Mouse (Mus musculus): ENCODE results near the gene Tcf23.

DNA sequence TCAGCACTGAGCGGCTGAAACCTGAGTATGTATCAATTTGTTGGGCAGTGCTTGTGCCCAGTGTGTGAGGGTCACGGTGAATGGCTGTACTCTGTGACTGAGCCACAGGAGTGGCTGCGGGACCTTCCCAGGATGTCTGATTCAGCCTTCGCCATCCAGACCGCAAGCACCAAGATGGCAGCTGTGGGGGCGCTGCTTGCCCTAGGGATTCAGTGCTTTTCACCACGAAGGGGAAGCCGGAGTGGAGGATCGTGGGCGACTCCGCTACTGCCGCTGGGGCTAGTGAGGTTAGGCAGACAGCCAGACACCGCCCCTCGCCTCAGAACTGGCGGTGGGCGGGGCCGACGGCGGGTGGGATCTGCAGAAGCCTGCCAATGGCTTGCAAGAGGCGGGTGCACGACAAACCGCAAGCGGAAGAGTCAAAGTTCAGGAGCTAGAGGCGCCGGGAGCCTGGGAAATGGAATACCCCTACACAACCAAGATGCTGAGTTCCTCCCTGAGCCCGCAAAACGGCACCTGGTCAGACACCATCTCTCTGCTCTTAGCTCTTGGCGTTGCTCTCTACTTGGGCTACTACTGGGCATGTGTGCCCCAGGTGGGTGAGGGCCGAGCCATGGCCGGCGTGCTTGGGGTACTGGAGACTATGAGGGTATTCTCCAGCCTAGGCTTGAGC lies 18.7 kb upstream of the Tcf23 start:
- TF ChIP-seq CTCF (IDR thresholded peaks at IDR 0.05; ENCODE audit: low read depth, low read length) = no peak
- TF ChIP-seq POLR2A (IDR thresholded peaks at IDR 0.05; ENCODE audit: borderline replicate concordance, low read depth, low read length) = no peak
